Mouse (Mus musculus) lung, postnatal 0 days (tissue): Measurements from ENCODE around the gene Bsg.

Experiments used
- CTCF ChIP-seq: IDR thresholded peaks from 2 replicates; pipeline ENCODE4 v1.5.1; 2016; ENCODE audit warnings: antibody characterized with exemption, mild to moderate bottlenecking
- EP300 ChIP-seq: IDR thresholded peaks from 2 replicates; pipeline ENCODE4 v1.6.1; 2016; ENCODE audit warnings: antibody characterized with exemption, mild to moderate bottlenecking, control low read depth

DNA sequence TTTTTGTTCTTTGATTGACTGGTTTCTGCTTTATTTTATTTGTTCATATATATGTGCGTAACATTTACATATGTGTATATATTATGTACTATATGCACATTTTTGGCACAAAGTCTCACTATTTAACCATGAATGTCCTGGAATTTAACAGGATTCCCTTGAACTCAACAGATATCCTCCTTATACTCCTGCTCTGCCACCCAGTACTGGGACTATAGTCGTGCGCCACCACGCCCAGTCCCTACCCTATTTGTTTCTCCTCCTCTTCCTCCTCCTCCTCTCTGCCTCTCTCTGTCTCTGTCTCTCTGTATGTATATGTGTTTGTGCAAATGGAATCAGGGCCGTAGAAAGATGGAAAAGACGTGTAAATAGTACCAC is 42.5 kb downstream of the Bsg start:
- TF ChIP-seq EP300 (no peak), CTCF (no peak)
